Mouse (Mus musculus): ENCODE data around the gene Tlcd1. TPM values are rescaled to one million over a fixed set of nuclear protein-coding genes. Genes with fewer than 3 reads are reported as not detected.

Tlcd1 gene
- polyA plus RNA-seq, 1 experiment from 2014 or later, result 18.7 TPM

DNA sequence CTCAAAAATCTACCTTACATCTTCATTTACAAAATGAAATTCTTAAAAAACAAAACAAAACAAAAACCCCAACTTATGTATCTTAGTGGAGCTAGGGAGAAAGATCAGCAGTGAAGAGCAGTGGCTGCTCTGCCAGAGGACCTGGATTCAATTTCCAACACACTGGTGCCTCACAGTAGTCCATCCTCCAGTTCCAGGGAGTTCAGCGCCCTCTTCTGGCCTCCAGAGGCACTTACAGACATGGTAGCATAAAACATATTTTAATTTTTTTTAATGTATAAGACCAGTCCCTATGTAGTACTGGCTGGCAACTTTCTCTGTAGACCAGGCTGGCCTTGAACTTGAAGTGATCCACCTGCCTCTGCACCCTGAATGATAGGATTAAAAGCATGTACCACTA lies 25.4 kb upstream of the Tlcd1 start:
- Histone ChIP-seq H3K27me3 (ENCODE audit: insufficient read depth, poor library complexity, severe bottlenecking) (no peaks in the 10 kb centered on the region), H3K27ac (no peak overlapping the region), H3K4me1 (0 out of 2 replicates have a peak, but pooled peaks cover 3% of the 10 kb centered on the region), H3K4me3 (no peak overlapping the region), H3K9me3 (no peaks in the 10 kb centered on the region), H3K36me3 (peaks cover 92% of the 10 kb centered on the region)
- DNase-seq (ENCODE audit: low spot score), result no peak
- WGBS, result 45% methylated on average over 1 of the region's 1 CpGs

DNA sequence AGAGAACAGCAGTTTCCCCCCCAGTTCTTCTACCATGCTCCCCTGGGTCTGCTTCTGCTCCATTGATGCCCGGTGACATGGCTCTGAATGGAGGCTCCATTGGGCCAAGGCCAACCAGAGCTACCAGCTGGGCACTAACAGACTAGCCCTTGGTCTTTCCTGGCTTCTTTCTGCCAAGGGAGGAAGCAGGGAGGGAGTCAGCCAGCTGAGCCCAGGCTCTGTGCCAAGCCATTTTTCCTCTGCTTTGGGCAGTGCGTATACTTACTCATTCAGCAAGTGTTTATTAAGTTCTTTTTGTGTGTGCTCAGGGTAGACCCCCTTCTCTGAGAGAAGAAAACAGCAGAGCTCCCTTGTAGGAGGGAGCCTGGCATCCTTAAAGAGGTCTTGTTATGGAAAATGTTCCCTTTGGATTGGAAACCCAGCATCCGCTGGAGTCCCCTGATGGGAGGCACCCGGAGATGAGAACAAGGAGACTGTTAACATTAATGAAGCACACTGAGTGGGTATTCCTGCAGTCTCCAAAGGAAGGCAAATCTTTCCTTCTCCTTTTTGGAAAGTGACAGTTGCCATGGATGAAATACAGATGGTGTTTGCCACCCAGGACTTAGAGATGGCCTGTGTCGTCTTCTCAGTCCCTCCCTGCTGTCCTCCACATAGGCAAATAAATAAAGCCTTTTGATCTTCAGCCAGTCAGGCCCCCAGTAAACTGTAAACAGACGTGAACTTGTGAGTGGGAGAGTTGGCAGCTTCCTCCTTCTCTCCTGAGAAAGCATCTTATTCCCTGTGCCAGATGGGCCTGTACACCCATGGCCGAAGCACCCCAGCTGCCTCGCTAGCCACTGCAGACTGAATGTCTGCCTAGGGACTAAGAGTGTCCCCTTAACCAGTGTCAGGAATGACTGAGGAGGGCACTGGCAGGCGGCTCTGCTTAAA lies 23.9 kb upstream of the Tlcd1 start:
- 79% methylated on average over 9 of the region's 9 CpGs for WGBS
- no peak overlapping the region for H3K4me3 ChIP-seq
- peaks cover 93% of the 10 kb centered on the region for H3K36me3 ChIP-seq
- no peak overlapping the region for H3K27ac ChIP-seq
- 0 out of 2 replicates have a peak, but pooled peaks cover 4% of the 10 kb centered on the region for H3K4me1 ChIP-seq
- DNase-seq (ENCODE audit: low spot score), result no peak
- H3K27me3 ChIP-seq (ENCODE audit: insufficient read depth, poor library complexity, severe bottlenecking), result no peaks in the 10 kb centered on the region
- H3K9me3 ChIP-seq, result no peaks in the 10 kb centered on the region

DNA sequence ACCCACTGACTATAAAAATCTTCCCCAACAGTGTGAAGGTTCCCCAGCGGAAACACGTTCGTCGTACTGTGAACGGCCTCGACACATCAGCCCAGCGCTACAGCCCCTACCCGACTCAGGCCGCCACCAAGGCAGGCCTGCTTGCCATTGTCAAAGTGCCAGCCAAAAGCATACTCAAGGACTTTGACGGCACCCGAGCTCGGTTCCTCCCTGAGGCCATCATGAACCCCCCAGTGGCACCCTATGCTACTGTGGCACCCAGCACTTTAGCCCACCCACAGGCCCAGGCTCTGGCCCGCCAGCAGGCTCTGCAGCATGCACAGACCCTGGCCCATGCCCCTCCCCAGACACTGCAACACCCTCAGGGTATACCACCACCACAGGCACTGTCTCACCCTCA lies 22.7 kb upstream of the Tlcd1 start:
- 89% methylated on average over 13 of the region's 13 CpGs for WGBS
- no peak for DNase-seq (ENCODE audit: low spot score)
- Histone ChIP-seq H3K36me3 (peaks cover 94% of the 10 kb centered on the region), H3K27me3 (ENCODE audit: insufficient read depth, poor library complexity, severe bottlenecking) (no peaks in the 10 kb centered on the region), H3K4me3 (no peak overlapping the region), H3K4me1 (0 out of 2 replicates have a peak, but pooled peaks cover 6% of the 10 kb centered on the region), H3K27ac (no peak overlapping the region), H3K9me3 (no peaks in the 10 kb centered on the region)

DNA sequence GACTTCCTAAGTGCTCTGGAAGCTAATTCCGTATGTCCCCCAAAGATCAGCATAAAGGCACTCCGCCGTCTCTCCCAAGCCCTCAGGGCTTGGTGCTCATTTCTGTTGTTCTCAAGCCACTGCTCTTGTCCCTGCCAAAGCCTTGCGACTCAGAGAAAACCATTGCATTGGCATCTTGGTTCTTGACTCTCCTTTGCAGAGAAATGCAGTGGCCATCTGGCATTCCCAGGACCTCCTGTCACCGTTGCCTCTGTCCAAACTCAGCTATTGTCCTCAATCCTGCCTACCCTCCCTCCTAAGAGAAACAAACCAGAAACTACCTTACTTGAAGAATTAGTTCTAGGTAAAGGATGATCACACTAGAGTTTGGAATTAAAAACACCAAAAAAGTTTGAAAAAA lies 20.8 kb upstream of the Tlcd1 start:
- H3K36me3 ChIP-seq, result peaks cover 95% of the 10 kb centered on the region
- WGBS, result 85% methylated on average over 5 of the region's 5 CpGs

DNA sequence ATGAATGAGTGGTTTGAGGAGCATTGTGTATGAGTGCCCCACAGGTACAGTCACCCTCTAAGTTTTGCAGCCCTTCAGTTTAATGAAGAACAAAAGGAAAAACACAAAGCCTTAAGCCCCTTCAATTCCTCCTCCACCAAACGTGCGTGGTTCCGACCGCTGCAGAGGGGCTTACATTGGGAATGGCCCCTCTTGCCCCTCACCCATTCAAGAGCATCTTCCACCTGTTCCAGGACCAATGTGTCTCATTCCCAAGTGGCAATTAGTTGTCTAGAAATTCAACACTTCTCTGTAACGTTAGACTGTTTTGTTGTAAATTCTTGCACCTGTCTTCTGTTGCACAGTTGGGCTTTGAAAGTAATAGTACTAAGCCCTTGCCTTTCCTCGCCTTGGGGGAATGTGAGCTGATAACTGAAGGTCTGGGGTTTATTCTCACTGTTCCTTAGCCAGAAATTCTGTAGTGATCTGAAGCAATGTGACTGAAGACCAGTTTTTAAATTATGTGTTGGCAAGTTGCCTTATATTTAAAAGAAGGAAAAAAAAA lies 20.3 kb upstream of the Tlcd1 start:
- no peak overlapping the region for H3K4me3 ChIP-seq
- H3K9me3 ChIP-seq, result no peaks in the 10 kb centered on the region
- no peak for DNase-seq (ENCODE audit: low spot score)
- no peaks in the 10 kb centered on the region for H3K27me3 ChIP-seq (ENCODE audit: insufficient read depth, poor library complexity, severe bottlenecking)
- no peak overlapping the region for H3K27ac ChIP-seq
- WGBS, result 80% methylated on average over 6 of the region's 6 CpGs
- peaks cover 95% of the 10 kb centered on the region for H3K36me3 ChIP-seq
- H3K4me1 ChIP-seq, result peaks cover 17% of the 10 kb centered on the region

More for the DNA sequence above, 20.8 kb upstream of the Tlcd1 start:
- Histone ChIP-seq H3K4me1 (peaks cover 17% of the 10 kb centered on the region), H3K27ac (no peak overlapping the region), H3K9me3 (no peaks in the 10 kb centered on the region), H3K4me3 (no peak overlapping the region), H3K27me3 (ENCODE audit: insufficient read depth, poor library complexity, severe bottlenecking) (no peaks in the 10 kb centered on the region)
- DNase-seq (ENCODE audit: low spot score), result no peak

DNA sequence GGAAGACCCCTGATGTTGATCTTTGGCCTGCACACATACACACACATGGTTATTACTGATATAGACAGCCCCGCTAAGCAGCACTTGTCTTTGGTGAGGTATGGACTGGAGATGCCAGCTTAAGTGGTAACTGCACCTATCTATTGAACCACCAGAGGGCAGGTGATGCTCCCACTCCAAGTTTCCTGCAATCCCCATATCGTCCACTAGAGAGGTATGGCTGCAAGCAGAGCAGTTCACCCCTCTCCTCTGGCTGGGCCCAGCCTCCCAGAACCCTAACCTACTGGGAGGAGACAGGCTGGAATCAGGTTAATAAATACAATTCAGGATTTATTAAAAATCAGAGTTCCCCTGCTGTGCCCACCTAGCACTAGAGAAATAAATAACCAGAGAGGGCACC lies 17.4 kb upstream of the Tlcd1 start:
- peak; percentile 90 for DNase-seq (ENCODE audit: low spot score)
- no peaks in the 10 kb centered on the region for H3K9me3 ChIP-seq
- no peak overlapping the region for H3K4me3 ChIP-seq
- H3K36me3 ChIP-seq, result peaks cover 90% of the 10 kb centered on the region
- peaks cover 40% of the 10 kb centered on the region for H3K4me1 ChIP-seq
- H3K27me3 ChIP-seq (ENCODE audit: insufficient read depth, poor library complexity, severe bottlenecking), result no peaks in the 10 kb centered on the region
- H3K27ac ChIP-seq, result no peak overlapping the region
- 28% methylated on average over 2 of the region's 2 CpGs for WGBS

DNA sequence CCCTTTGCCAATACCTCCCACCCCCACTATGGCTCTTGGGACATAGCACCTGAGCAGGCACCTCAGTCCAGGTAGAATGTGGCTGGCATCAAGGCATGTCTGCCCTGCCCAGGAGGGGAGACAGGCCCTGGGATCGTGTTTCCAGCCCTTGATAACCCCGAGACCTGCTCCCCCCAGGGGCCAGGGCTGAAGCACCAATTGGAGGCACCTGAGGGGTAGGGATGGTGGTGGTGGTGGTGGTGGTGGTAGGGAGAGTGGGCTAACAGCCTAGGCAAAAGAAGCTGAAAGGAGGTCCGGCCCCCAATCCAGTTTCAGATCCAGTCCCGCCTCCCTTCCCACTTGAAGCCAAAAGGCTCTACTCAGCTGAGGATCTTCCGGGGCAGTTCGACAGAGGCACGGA lies 17.0 kb upstream of the Tlcd1 start:
- 80% methylated on average over 7 of the region's 7 CpGs for WGBS
- H3K9me3 ChIP-seq, result no peaks in the 10 kb centered on the region
- no peak for DNase-seq (ENCODE audit: low spot score)
- H3K4me3 ChIP-seq, result 0 out of 2 replicates have a peak overlapping the region, but pooled peaks have one; percentile 0
- peaks cover 86% of the 10 kb centered on the region for H3K36me3 ChIP-seq
- no peak overlapping the region for H3K27ac ChIP-seq
- H3K27me3 ChIP-seq (ENCODE audit: insufficient read depth, poor library complexity, severe bottlenecking), result no peaks in the 10 kb centered on the region
- peaks cover 43% of the 10 kb centered on the region for H3K4me1 ChIP-seq

DNA sequence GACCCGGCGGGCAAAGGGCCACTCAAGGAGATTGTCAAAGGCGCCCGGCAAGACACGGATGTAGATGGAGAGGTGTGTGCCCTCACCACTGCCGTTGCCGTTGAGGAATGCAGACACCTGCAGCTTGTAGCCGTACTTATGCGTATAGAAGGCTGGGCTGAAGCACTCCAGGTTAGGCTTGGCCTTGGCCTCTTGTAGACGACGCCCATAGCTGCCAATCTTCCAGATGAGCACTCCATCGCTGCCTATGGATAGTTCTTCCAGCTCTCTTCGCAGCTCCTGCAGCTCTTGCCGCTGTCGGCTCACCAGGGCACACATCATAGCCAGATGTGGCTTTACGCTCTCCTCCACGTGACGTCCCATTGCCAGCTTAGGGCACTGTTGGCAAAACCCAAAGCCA lies 16.3 kb upstream of the Tlcd1 start:
- no peaks in the 10 kb centered on the region for H3K9me3 ChIP-seq
- WGBS, result 92% methylated on average over 18 of the region's 18 CpGs
- no peak overlapping the region for H3K27ac ChIP-seq
- no peak overlapping the region for H3K4me3 ChIP-seq
- peaks cover 80% of the 10 kb centered on the region for H3K36me3 ChIP-seq
- H3K4me1 ChIP-seq, result peaks cover 45% of the 10 kb centered on the region
- H3K27me3 ChIP-seq (ENCODE audit: insufficient read depth, poor library complexity, severe bottlenecking), result no peaks in the 10 kb centered on the region
- no peak for DNase-seq (ENCODE audit: low spot score)

DNA sequence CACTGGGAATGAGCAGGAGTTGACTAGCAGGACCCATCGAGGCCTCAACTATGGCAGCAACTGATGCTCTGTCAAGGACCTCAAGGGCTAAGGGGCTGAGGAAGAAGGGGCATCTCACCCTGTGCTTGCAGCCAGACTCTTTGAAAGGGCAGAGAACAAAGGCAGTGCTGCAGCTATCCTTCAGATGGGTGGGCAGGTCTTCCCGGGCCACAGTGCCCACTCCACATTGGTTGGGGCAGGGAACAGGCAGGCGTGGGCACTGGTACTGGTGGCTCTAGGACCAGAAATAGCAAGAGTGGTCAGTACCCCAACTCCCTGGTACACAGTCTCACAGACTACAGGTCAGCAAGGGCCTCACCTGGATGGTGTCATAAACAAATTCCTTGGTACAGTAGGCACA lies 15.8 kb upstream of the Tlcd1 start:
- Histone ChIP-seq H3K27ac (no peak overlapping the region), H3K4me3 (no peak overlapping the region), H3K9me3 (no peaks in the 10 kb centered on the region), H3K36me3 (peaks cover 75% of the 10 kb centered on the region), H3K4me1 (peaks cover 49% of the 10 kb centered on the region), H3K27me3 (ENCODE audit: insufficient read depth, poor library complexity, severe bottlenecking) (no peaks in the 10 kb centered on the region)
- DNase-seq (ENCODE audit: low spot score), result no peak
- WGBS, result 82% methylated on average over 3 of the region's 3 CpGs

DNA sequence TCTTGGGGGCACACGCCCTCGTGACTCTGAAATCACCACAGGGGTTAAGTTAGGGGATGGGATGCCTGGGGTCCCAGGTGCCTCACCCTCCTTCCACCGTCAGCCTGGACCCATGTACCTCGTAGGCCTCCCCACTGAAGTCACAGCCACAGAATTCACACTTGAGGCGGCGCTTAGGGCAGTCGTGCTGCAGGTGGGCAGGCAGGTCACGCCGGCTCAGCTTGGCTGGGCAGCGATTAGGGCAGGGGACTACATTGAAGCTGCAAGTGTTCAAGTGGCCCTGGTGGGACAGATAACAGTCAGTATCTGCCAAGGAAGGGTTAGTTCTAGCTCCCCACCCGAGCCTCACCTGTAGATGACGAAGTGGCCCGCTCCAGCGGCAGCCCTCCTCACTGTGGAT lies 15.3 kb upstream of the Tlcd1 start:
- H3K27ac ChIP-seq, result no peak overlapping the region
- WGBS, result 90% methylated on average over 14 of the region's 14 CpGs
- H3K27me3 ChIP-seq (ENCODE audit: insufficient read depth, poor library complexity, severe bottlenecking), result no peaks in the 10 kb centered on the region
- H3K9me3 ChIP-seq, result no peaks in the 10 kb centered on the region
- H3K4me1 ChIP-seq, result peaks cover 54% of the 10 kb centered on the region
- H3K4me3 ChIP-seq, result no peak overlapping the region
- DNase-seq (ENCODE audit: low spot score), result no peak
- H3K36me3 ChIP-seq, result peaks cover 70% of the 10 kb centered on the region

DNA sequence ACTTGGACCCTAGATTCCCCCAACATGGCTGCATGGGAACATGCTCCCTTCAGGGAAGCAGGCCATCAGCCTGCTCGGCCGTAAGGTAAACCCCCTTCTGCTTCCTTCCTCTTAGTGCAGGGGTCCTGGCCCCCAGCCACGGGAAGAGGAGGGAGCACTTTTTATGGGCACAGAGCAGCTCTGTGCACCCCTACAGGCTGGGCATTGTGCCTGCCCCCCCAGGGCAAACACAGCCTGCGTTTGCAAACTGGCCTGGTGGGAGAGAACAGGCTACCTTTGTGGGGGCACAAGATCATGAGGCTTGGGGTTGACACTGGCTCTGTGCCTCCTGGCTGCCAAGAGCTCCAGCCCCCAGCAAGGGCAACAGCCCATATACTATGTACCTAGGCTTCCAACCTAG lies 14.5 kb upstream of the Tlcd1 start:
- Histone ChIP-seq H3K27me3 (ENCODE audit: insufficient read depth, poor library complexity, severe bottlenecking) (no peaks in the 10 kb centered on the region), H3K36me3 (peaks cover 62% of the 10 kb centered on the region), H3K27ac (peak overlapping the region; percentile 98; the same call in 1 of the 2 replicates), H3K4me3 (peak overlapping the region; percentile 100), H3K4me1 (peaks cover 61% of the 10 kb centered on the region), H3K9me3 (no peaks in the 10 kb centered on the region)
- 66% methylated on average over 4 of the region's 4 CpGs for WGBS
- no peak for DNase-seq (ENCODE audit: low spot score)

DNA sequence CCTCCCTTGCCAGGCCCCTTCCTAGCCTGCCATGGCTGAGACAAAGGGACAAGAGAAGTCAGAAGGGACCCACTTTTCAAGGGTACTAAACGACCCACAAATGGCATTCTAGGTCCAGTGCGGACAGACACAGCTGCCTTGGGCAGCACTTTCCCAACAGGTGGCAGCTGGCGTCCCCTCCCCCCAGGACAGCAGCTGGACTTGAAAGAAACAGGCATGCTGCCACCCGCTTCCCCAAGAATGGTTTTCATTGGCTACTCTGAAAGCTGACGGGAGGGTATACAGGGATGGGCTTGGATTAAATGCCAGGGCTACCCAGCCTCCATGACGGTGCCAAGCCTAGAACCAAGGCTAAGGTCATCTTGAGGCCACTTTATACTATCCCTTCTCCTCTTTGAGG lies 14.0 kb upstream of the Tlcd1 start:
- DNase-seq (ENCODE audit: low spot score), result no peak
- H3K9me3 ChIP-seq, result no peaks in the 10 kb centered on the region
- peaks cover 62% of the 10 kb centered on the region for H3K36me3 ChIP-seq
- 75% methylated on average over 6 of the region's 6 CpGs for WGBS
- H3K27me3 ChIP-seq (ENCODE audit: insufficient read depth, poor library complexity, severe bottlenecking), result peaks cover 5% of the 10 kb centered on the region; the same call in 1 of the 2 replicates
- H3K27ac ChIP-seq, result peak overlapping the region; percentile 98
- peak overlapping the region; percentile 100 for H3K4me3 ChIP-seq
- H3K4me1 ChIP-seq, result peaks cover 61% of the 10 kb centered on the region

DNA sequence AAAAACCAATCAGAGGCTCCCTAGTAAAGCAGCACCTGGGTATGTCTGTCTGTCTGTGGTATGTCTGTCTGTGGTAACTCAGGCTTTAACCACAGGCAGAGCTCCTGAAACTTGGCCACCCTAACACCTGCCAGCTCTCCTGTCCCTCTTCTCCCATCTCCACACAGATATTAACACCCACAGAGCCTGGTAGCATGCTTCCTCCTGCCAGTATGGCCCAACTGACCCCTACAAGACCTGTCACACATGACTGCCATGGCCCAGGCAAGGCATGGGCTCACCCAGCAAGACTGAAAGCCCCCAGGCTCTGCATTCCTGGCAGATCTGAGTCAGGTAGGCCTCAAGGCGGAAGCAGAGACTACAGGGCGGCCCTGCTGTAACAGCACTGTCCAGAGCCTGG lies 13.5 kb upstream of the Tlcd1 start:
- Histone ChIP-seq H3K9me3 (no peaks in the 10 kb centered on the region), H3K27me3 (ENCODE audit: insufficient read depth, poor library complexity, severe bottlenecking) (peaks cover 9% of the 10 kb centered on the region; the same call in 1 of the 2 replicates), H3K4me3 (peak overlapping the region; percentile 100), H3K4me1 (peaks cover 58% of the 10 kb centered on the region), H3K36me3 (peaks cover 56% of the 10 kb centered on the region), H3K27ac (peak overlapping the region; percentile 98)
- 76% methylated on average over 2 of the region's 2 CpGs for WGBS
- DNase-seq (ENCODE audit: low spot score), result no peak
